Mouse (Mus musculus) G1E (cell line): ENCODE results near the gene Fmnl2. TPM values are rescaled to one million over a fixed set of nuclear protein-coding genes. Genes with fewer than 3 reads are reported as not detected.

ENCODE experiments used
- ATAC-seq: 2 replicates; pipeline ENCODE4 v1.8.0; 2016; ENCODE audit warnings: mild to moderate bottlenecking; ENCODE audit not compliant: insufficient number of reproducible peaks, poor library complexity, low FRiP score, severe bottlenecking; ENCODE audit errors: extremely low read depth
- DNase-seq: peaks from one replicate; pipeline ENCODE4 v3.0.0; 2012; ENCODE audit warnings: low spot score
- H3K27me3 ChIP-seq: 2 replicates; pipeline ENCODE4 v1.6.1; 2012; ENCODE audit warnings: mild to moderate bottlenecking, low read length, inconsistent platforms; ENCODE audit not compliant: insufficient read depth
- H3K36me3 ChIP-seq: replicated peaks from 2 replicates; pipeline ENCODE3; 2012; ENCODE audit warnings: mild to moderate bottlenecking, inconsistent platforms
- H3K4me1 ChIP-seq: 2 replicates; pipeline ENCODE4 v1.6.1; 2012; ENCODE audit warnings: low read depth, low read length, inconsistent platforms, mixed read lengths; ENCODE audit not compliant: insufficient read depth
- H3K4me3 ChIP-seq: 2 replicates; pipeline ENCODE4 v1.5.1; 2012; ENCODE audit warnings: low read depth, mild to moderate bottlenecking, inconsistent platforms, low read length, moderate library complexity, mixed read lengths
- H3K9me3 ChIP-seq: replicated peaks from 2 replicates; pipeline ENCODE4 v1.6.1; 2012; ENCODE audit warnings: inconsistent platforms
- CTCF ChIP-seq: IDR thresholded peaks from 2 replicates; pipeline ENCODE4 v1.5.1; 2012; ENCODE audit warnings: low read depth, low read length, inconsistent platforms, mixed read lengths
- GATA1 ChIP-seq: IDR thresholded peaks from 2 replicates; pipeline ENCODE4 v1.6.1; 2012; ENCODE audit warnings: borderline replicate concordance, low read length, inconsistent platforms, mixed read lengths
- GATA2 ChIP-seq: IDR thresholded peaks from 2 replicates; pipeline ENCODE4 v1.6.1; 2012; ENCODE audit warnings: low read depth, low read length, inconsistent platforms, borderline replicate concordance
- POLR2AphosphoS5 ChIP-seq: IDR thresholded peaks from 2 replicates; pipeline ENCODE4 v1.6.1; 2012; ENCODE audit warnings: low read depth, low read length, inconsistent platforms; ENCODE audit not compliant: insufficient replicate concordance
- TAL1 ChIP-seq: conservative IDR thresholded peaks from 2 replicates; pipeline ENCODE4 v1.6.1; 2012; ENCODE audit warnings: low read depth, low read length, inconsistent platforms, mixed read lengths
- polyA plus RNA-seq: library from polyadenylated mRNA; stranded (reverse); fragments of >175 nt; gene quantifications from 2 replicates; pipeline ENCODE4 v1.2.3, GENCODE M21; 2012
- total RNA-seq, 2 experiments: library from RNA; stranded (forward) in 1 of 2; stranded (reverse) in 1 of 2; fragments of 200-1000 nt in 1 of 2; fragments of >200 nt in 1 of 2; fragmentation: Nextera tagmentation in 1 of 2; gene quantifications; 2 replicates each; pipeline ENCODE4 v1.2.3; 2014 to 2017

The Fmnl2 gene
- total and polyA plus RNA-seq, 3 experiments = not detected

DNA sequence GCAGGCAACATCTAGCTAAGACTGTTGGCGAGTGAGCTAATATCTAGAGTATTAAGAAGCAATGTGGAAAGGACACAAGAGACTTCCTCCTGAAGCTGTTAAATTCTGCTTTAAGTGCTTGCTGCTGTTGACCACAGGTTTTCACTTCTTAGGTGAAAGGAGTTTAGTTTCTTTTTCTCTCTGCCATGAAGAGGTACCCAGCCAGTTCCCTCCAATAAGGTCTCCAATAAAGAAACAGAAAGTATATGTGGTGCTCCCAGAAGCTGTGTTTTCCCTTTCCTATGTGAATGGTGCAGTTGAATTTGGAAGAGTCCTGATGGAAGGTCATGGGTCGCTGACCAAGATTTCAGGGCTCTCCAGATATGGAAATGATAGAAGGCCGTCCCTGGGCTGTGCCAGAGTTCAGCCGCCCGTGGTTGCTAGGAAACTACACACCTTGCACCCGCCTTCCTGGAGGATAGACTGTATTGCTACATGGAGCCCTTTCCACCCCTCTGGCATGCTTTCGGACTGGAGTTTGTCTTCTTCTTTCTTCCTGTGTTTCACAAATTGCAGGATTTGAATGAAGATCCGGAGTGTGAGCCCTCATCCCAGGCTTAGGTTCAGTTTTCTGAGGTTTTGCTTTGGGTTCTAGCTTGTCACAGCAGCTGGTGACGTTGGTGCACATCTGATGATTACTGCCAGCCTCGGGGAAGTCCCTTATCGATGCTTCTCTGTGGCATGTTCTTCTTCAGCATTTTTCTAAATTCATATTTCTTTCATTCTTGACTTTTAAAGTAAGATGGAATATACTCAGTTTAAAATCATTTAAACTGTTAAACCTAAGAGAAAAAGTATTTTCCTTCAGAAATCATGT, 244.5 kb downstream of the Fmnl2 start:
- TF ChIP-seq TAL1 = no peak
- TF ChIP-seq POLR2AphosphoS5 = no peak
- TF ChIP-seq CTCF = no peak
- no peak for TF ChIP-seq GATA1
- no peak for TF ChIP-seq GATA2
- H3K9me3 ChIP-seq = no peaks in the 10 kb centered on the region
- no peaks in the 10 kb centered on the region for H3K36me3 ChIP-seq
- DNase-seq = no peak
- H3K4me1 ChIP-seq = no peaks in the 10 kb centered on the region
- H3K4me3 ChIP-seq = no peak overlapping the region
- ATAC-seq = no peak
- no peaks in the 10 kb centered on the region for H3K27me3 ChIP-seq

DNA sequence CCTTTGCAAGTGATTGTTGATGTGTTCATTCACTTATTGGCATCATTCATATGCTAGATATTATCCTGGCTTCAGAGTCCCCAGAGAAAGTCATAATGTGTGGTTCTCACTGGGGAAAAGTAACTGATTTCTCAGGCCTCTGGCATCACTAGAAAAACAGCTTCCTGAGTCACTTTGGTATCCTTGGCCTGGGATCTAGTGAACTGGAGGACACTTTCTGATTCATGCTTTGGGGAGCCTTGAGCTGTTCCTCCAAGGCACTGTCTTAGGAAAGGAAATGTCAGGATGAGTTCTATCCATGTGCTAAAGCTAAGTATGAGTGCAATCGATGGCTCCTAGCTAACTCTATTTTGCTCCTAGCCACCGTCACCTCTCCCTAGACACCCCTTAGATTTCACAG, 245.2 kb downstream of the Fmnl2 start:
- H3K4me3 ChIP-seq = no peak overlapping the region
- no peak for TF ChIP-seq GATA2
- no peak for TF ChIP-seq CTCF
- TF ChIP-seq TAL1 = no peak
- TF ChIP-seq POLR2AphosphoS5 = no peak

DNA sequence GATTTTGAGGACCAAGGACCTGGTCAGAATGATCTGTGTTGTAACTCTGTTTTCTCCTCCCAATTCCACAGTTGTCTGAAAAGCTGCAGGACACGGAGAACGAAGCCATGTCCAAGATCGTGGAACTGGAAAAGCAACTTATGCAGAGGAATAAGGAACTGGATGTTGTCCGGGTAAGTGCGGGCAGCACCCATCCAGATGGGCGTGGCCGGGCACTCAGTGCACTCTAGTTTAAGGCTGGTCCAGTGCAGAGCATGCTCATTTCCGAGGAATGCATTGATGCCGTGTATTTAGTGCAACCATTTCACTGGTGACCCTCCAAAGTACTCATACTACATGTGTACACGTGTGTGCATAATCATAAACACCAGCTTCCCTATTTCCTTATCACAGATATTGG, 247.7 kb downstream of the Fmnl2 start:
- H3K9me3 ChIP-seq = no peaks in the 10 kb centered on the region
- TF ChIP-seq POLR2AphosphoS5 (no peak), TAL1 (no peak), GATA1 (no peak), CTCF (no peak), GATA2 (no peak)
- H3K4me3 ChIP-seq = no peak overlapping the region
- DNase-seq (no peak), ATAC-seq (no peak)
- H3K36me3 ChIP-seq = no peaks in the 10 kb centered on the region
- H3K4me1 ChIP-seq = no peaks in the 10 kb centered on the region
- no peaks in the 10 kb centered on the region for H3K27me3 ChIP-seq

More for the DNA sequence above, 245.2 kb downstream of the Fmnl2 start:
- H3K4me1 ChIP-seq = no peaks in the 10 kb centered on the region
- no peaks in the 10 kb centered on the region for H3K36me3 ChIP-seq
- ATAC-seq = no peak
- no peaks in the 10 kb centered on the region for H3K9me3 ChIP-seq
- DNase-seq = no peak
- H3K27me3 ChIP-seq = no peaks in the 10 kb centered on the region

DNA sequence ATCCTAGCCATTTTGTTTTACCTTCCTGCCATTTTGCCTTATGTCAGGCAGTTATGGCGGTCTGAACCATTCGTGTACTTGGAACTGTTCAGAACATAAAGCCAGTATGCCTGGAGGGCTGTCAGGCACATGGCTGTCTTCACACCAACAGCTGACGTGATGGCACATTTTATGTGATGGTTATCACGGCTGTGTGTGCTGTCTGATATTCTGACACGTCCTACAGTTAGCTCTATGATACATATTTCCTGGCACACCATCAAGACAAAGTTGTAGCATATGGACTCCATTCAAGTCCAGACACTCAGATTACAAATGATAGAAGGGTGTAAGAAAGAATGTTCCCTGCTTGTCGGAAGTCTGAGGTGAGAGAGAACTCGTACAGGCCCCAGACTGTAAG, 248.4 kb downstream of the Fmnl2 start:
- H3K4me3 ChIP-seq = no peak overlapping the region
- H3K27me3 ChIP-seq = no peaks in the 10 kb centered on the region
- no peak for DNase-seq
- no peak for ATAC-seq
- H3K36me3 ChIP-seq = no peaks in the 10 kb centered on the region
- H3K9me3 ChIP-seq = no peaks in the 10 kb centered on the region
- TF ChIP-seq CTCF (no peak), TAL1 (no peak)
- no peaks in the 10 kb centered on the region for H3K4me1 ChIP-seq

DNA sequence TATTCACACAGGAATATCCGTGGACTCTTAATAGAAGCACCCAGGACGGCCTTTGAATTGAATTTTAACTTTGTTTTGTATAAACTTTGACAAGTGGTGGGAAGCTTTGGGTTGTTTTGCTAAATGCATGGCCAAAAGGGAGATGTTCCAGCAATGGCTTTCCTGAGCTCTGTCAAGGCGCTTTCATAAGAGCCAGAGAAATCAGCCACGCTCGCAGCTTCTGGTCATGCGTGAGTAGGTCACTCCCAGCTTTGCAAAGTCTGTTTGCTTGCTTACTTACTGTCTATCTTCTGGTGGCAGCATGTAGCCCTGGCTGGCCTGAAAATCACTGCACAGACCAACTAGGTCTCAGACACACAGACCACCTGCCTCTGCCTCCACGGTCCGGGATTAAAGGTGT, 248.8 kb downstream of the Fmnl2 start:
- Histone ChIP-seq H3K4me1 (no peaks in the 10 kb centered on the region), H3K27me3 (no peaks in the 10 kb centered on the region), H3K9me3 (no peaks in the 10 kb centered on the region), H3K36me3 (no peaks in the 10 kb centered on the region), H3K4me3 (no peak overlapping the region)
- DNase-seq = no peak
- TF ChIP-seq CTCF (no peak), GATA2 (no peak), TAL1 (no peak), POLR2AphosphoS5 (no peak), GATA1 (no peak)
- ATAC-seq = no peak

- DNase-seq (no peak), ATAC-seq (no peak)
- Histone ChIP-seq H3K4me3 (no peak overlapping the region), H3K4me1 (no peaks in the 10 kb centered on the region), H3K36me3 (no peaks in the 10 kb centered on the region), H3K27me3 (no peaks in the 10 kb centered on the region), H3K9me3 (no peaks in the 10 kb centered on the region)
- TF ChIP-seq CTCF = no peak
These were observed 250.9 kb downstream of the Fmnl2 start for GRCm38 (mm10) chr2:53108547-53108946.

- Histone ChIP-seq H3K36me3 (no peaks in the 10 kb centered on the region), H3K9me3 (no peaks in the 10 kb centered on the region), H3K4me1 (no peaks in the 10 kb centered on the region), H3K4me3 (no peak overlapping the region), H3K27me3 (0 out of 2 replicates have a peak, but pooled peaks cover 2% of the 10 kb centered on the region)
- DNase-seq (no peak), ATAC-seq (0 out of 2 replicates have a peak, but pooled peaks have one; percentile 34)
- TF ChIP-seq GATA1 (no peak), TAL1 (no peak), POLR2AphosphoS5 (no peak), GATA2 (no peak), CTCF (peak; percentile 44; the same call in 1 of the 2 replicates)
These were observed 264.1 kb downstream of the Fmnl2 start for GRCm38 (mm10) chr2:53121797-53122196.
